Mouse (Mus musculus): Measurements from ENCODE around the gene Gm20388. TPM values are rescaled to one million over a fixed set of nuclear protein-coding genes. Genes with fewer than 3 reads are reported as not detected.
"Not testable (repeated sequence)": the region's sequence is repeated elsewhere in the genome, so short reads cannot be mapped to it uniquely, and the experiment has no call there.

Gene Gm20388
- polyA plus RNA-seq, 1 experiment from 2014 or later, result not detected

DNA sequence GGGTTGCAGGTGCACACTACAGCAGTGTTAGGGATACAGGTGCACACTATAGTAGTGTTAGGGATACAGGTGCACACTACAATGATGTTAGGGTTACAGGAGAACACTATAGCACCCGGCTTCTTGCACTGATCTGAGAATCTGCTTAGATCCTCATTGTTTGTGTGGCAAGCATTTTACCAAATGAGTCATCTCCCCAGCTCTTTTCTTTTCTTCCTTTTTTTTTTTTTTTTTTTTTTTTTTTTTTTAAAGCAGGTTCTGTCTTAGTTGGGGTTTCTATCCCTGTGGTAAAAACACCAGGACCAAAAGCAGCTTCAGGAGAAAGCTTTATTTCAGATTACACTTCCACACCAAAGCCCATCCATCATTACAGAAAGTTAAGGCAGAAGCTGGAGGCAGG is 3893.0 kb downstream of the Gm20388 start:
- no peaks in the 10 kb centered on the region for H3K36me3 ChIP-seq
- no peak overlapping the region for H3K4me2 ChIP-seq (replicated peaks)
- WGBS, result 80% methylated on average over 1 of the region's 1 CpGs
- H3K27me3 ChIP-seq, result no peaks in the 10 kb centered on the region
- no peaks in the 10 kb centered on the region for H3K9me3 ChIP-seq
- no peak for ATAC-seq (ENCODE audit: insufficient number of reproducible peaks, insufficient read depth, low FRiP score, low TSS enrichment)
- H3K27ac ChIP-seq, result no peak overlapping the region
- no peak overlapping the region for H3K9ac ChIP-seq
- no peak overlapping the region for H3K4me3 ChIP-seq
- peaks cover 26% of the 10 kb centered on the region for H3K4me1 ChIP-seq

DNA sequence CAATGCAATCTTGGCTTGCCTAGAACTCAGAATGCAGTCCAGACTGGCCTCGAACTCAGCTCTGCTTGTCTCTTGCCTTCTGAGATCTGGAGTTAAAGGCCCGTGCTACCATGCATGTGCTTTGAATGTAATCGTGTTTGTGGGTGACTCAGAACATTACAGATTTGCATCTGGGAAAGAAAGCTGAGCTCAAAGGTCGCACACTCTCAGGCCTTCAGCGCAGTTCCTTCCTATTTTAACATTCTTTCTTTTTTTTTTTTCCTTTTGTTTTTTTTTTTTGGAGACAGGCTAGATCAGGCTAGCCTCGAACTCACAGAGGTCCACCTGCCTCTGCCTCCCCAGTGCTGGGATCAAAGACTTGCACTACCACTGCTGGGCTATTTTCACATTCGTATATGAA is 3893.9 kb downstream of the Gm20388 start:
- Histone ChIP-seq H3K9me3 (no peaks in the 10 kb centered on the region), H3K27ac (no peak overlapping the region), H3K27me3 (no peaks in the 10 kb centered on the region), H3K9ac (no peak overlapping the region), H3K4me3 (no peak overlapping the region), H3K4me2 (replicated peaks) (no peak overlapping the region), H3K4me1 (peaks cover 20% of the 10 kb centered on the region), H3K36me3 (no peaks in the 10 kb centered on the region)
- 84% methylated on average over 7 of the region's 7 CpGs for WGBS
- no peak for ATAC-seq (ENCODE audit: insufficient number of reproducible peaks, insufficient read depth, low FRiP score, low TSS enrichment)

DNA sequence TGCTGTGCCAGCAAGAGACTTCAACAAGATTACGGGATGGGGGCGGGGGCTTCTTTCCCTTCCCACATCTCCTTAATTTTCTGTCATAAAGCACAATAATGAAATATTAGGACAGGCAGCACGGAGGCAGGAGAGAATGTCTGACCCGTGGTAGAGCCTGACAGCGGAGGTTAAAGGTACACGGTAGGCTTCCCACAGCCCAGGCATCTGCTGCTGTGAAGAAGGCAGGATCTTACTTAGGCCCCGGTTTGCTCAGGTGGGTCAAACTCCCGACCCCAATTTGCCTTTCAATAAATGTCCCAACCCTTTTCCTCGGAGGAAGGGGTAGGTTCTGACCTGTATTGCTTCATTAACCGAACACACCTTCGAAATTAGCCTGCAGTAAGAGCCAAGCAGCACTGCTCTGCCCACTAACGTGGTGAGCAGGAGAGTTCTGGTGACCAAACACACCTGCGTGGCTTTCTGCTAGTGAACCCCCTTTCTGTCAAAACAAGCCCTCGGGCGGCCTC is 3894.6 kb downstream of the Gm20388 start:
- Histone ChIP-seq H3K27me3 (no peaks in the 10 kb centered on the region), H3K27ac (peak overlapping the region; percentile 78), H3K9ac (peak overlapping the region; percentile 78), H3K4me1 (peaks cover 20% of the 10 kb centered on the region), H3K4me2 (replicated peaks) (peak overlapping the region; percentile 86), H3K9me3 (no peaks in the 10 kb centered on the region), H3K36me3 (no peaks in the 10 kb centered on the region), H3K4me3 (peak overlapping the region; percentile 83)
- WGBS, result 11% methylated on average over 15 of the region's 15 CpGs
- no peak for ATAC-seq (ENCODE audit: insufficient number of reproducible peaks, insufficient read depth, low FRiP score, low TSS enrichment)

DNA sequence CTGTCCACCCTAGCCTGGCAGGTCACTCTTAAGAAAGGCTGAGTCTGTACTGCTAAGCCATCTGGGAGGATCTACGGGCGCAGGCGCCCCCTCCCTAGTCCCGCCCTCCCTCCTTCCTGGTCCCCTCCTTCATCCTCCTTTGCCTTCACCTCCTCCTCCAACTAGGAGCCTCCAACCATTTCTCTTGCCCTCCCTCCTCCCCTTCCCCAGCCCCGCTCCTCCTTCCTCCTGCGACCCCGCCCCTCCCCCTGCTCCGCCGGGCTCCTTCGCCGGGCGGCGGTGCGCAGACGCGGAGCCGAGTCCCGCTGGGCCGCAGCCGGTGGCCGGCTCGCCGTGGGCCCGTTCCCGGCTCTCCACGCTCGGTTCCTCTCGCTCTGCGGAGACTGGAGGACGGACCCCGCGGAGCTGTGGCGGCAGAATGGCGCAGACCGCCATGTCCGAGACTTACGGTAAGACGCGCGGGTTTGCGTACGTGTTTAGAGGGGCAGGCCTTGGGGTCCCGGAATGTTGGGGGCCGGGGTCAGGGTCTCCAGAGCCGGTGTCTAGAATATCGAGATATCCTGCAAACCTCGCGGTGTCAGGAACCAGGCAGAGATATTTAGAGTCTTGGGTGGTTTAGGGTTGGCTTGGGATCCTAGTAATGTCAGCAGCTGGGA is 3895.2 kb downstream of the Gm20388 start, which contains the start of gene Rab4a:
Rab4a (plus strand) TSS at position 268 of the 656 bp plus-strand sequence.
- Histone ChIP-seq H3K4me2 (replicated peaks) (peak within 1 kb of the TSS; percentile 86), H3K27me3 (no peaks in the 10 kb centered on the region), H3K27ac (peak within 1 kb of the TSS; percentile 80), H3K9me3 (no peaks in the 10 kb centered on the region), H3K36me3 (no peaks in the 10 kb centered on the region), H3K4me3 (peak within 1 kb of the TSS; percentile 83), H3K4me1 (peaks cover 20% of the 10 kb centered on the region), H3K9ac (peak within 1 kb of the TSS; percentile 78)
- peak; percentile 93 for ATAC-seq (ENCODE audit: insufficient number of reproducible peaks, insufficient read depth, low FRiP score, low TSS enrichment)
- WGBS, result under 1% methylated on average over 47 of the region's 48 CpGs

DNA sequence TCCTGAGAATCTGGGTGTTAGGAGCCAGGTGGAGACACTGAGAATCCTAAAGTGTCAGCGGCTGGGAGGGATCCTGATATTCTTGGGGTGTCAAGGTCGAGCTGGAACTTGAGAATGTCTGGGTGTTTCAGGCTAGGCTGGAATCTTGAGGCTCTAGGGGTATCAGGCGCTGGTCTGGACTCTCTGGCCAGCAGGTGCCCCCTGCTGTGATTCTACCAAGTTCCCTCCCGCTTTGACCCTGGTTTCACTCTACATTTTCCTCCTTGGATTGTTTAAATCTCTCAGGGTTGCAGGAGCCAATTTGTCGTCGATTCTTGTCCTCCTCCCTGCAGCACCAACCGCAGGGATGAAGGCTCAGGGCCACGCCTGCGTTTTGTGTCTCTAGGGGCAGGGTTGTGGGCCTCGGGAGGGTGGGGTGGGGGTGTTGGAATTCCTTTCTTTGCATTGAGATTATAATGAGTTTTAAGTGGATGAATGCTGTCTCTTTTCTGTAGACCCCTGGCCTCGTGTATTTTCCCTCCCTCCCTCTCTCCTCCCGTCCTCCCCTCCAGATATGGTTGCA is 3895.8 kb downstream of the Gm20388 start:
- ATAC-seq (ENCODE audit: insufficient number of reproducible peaks, insufficient read depth, low FRiP score, low TSS enrichment), result no peak
- Histone ChIP-seq H3K27ac (peak overlapping the region; percentile 80; the same call in 1 of the 2 replicates), H3K36me3 (no peaks in the 10 kb centered on the region), H3K27me3 (no peaks in the 10 kb centered on the region), H3K4me1 (peaks cover 23% of the 10 kb centered on the region), H3K4me3 (peak overlapping the region; percentile 83), H3K9ac (peak overlapping the region; percentile 78), H3K9me3 (no peaks in the 10 kb centered on the region), H3K4me2 (replicated peaks) (peak overlapping the region; percentile 86)
- WGBS, result 3% methylated on average over 12 of the region's 12 CpGs

DNA sequence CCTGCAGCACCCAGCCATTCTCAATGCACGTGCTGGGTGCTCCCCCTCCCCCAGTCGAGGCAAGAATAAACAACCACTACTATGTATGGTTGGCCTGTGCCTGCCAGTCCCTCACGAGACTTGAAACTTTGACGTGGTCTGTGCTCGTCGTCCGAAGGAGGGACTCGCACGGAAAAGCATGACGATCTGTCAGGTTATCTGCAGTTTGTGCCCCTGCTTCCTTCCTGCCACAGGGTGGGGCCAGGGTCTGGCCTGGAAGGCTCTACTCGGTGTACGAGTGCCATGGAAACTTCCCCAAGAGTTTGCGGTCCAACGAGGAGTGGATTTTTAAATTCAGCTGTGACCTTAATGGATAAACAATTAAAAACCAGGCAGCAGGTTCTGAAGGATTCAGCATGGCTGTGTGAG is 3896.4 kb downstream of the Gm20388 start:
- Histone ChIP-seq H3K27ac (no peak overlapping the region), H3K9me3 (no peaks in the 10 kb centered on the region), H3K36me3 (no peaks in the 10 kb centered on the region), H3K4me1 (peaks cover 23% of the 10 kb centered on the region), H3K4me3 (peak overlapping the region; percentile 83), H3K4me2 (replicated peaks) (peak overlapping the region; percentile 86), H3K9ac (peak overlapping the region; percentile 39), H3K27me3 (no peaks in the 10 kb centered on the region)
- no peak; the same call in 1 of the 2 replicates for ATAC-seq (ENCODE audit: insufficient number of reproducible peaks, insufficient read depth, low FRiP score, low TSS enrichment)
- whole genome bisulfite sequencing, result 10% methylated on average over 14 of the region's 14 CpGs

DNA sequence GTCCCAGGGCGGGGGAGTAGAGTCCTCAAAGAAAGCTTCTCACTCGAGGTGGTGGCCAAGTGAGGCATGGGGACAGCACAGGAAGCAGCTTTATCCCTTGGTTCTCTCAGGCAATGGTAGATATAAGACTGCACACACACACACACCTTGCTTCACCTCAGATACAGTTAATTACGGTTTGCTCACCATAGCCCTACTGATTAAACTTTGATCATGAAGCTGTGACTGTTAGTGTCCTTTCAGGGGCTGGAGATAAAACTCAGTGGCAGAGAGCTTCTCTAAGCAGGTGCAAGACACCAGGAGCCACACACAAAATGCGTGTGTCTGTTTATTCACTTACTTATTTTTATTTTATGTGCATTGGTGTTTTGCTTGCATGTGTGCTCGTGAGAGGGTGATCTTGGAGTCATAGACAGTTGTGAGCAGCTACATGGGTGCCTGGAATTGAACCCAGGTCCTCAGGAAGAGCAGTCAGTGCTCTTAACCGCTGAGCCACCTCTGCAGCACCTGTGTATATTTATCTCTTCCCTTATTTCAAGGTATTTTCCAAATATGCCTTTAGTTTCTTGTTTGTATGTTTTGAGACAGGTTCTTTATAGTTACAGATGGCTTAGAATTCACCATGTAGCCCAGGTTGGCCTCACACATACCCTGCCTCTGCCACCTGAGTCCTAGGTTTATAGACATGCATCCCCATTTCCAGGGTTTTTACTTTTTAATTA is 3897.4 kb downstream of the Gm20388 start:
- Histone ChIP-seq H3K4me3 (no peak overlapping the region), H3K36me3 (no peaks in the 10 kb centered on the region), H3K9me3 (no peaks in the 10 kb centered on the region), H3K27me3 (no peaks in the 10 kb centered on the region), H3K4me1 (peaks cover 23% of the 10 kb centered on the region), H3K9ac (peak overlapping the region; percentile 39; the same call in 1 of the 2 replicates), H3K4me2 (replicated peaks) (peak overlapping the region; percentile 86; the same call in 1 of the 2 replicates), H3K27ac (no peak overlapping the region)
- no peak for ATAC-seq (ENCODE audit: insufficient number of reproducible peaks, insufficient read depth, low FRiP score, low TSS enrichment)
- 74% methylated on average over 6 of the region's 6 CpGs for WGBS

DNA sequence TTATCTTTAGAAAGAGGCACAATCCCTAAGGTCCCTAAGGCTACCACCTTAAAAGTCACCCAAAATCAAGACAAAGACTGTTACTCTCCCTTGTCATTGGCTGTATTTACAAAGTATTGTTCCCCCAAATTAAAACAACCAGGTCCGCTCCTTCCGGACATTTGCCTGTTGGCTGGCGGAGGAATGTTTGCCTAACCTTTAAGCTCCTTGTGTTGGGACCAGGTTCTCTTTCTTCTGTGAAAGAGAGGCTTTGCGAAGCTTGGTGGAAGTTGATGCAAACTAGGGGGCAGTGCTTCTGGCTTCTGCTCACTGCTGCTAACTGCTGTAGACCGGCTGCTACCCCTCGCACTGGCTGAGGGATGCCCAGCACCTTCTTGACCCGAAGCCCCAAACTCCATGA is 3898.0 kb downstream of the Gm20388 start:
- no peak overlapping the region for H3K4me2 ChIP-seq (replicated peaks)
- H3K9me3 ChIP-seq, result no peaks in the 10 kb centered on the region
- 77% methylated on average over 7 of the region's 7 CpGs for WGBS
- no peak for ATAC-seq (ENCODE audit: insufficient number of reproducible peaks, insufficient read depth, low FRiP score, low TSS enrichment)
- no peak overlapping the region for H3K4me3 ChIP-seq
- H3K9ac ChIP-seq, result no peak overlapping the region
- no peaks in the 10 kb centered on the region for H3K27me3 ChIP-seq
- no peaks in the 10 kb centered on the region for H3K36me3 ChIP-seq
- peaks cover 23% of the 10 kb centered on the region for H3K4me1 ChIP-seq
- no peak overlapping the region for H3K27ac ChIP-seq

DNA sequence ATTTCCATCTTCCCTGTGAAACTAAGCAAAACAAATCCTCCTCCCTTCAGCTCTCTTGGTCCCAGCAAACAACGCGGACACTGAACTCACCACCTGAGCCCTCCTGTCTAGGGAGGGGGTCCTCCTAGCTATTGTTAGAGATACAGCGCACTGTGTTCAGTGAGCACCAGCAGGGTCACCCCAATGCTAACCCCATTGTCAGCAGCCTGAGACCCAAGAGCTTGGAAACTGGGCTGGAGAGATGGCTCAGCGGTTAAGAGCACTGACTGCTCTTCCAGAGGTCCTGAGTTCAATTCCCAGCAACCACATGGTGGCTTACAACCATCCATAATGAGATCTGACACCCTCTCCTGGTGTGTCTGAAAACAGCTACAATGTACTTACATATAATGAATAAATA is 3898.7 kb downstream of the Gm20388 start:
- ATAC-seq (ENCODE audit: insufficient number of reproducible peaks, insufficient read depth, low FRiP score, low TSS enrichment); H3K9ac ChIP-seq; H3K9me3 ChIP-seq; H3K27me3 ChIP-seq; H3K27ac ChIP-seq; H3K36me3 ChIP-seq; H3K4me3 ChIP-seq; H3K4me2 ChIP-seq (replicated peaks): not testable (repeated sequence)
- 87% methylated on average over 4 of the region's 4 CpGs for WGBS
- peaks cover 23% of the 10 kb centered on the region for H3K4me1 ChIP-seq

DNA sequence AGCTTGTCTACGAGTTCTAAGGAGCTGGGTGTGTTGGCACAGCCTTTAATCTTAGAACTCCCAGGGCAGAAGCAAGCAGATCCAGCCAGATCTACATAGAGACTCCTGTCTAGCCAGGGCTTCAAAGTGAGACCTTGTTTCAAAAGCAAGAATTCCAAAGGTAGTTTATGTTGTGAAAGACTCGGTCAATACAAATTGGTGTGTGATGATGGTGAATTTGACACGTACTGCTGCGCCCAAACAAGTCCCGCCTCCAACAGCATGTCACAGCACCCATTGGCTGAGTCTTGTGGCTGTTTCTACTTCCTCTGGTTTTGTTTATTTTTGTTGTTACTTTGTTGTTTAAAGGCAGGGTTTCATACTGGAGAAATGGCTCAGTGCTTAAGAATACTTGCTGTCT is 3901.6 kb downstream of the Gm20388 start:
- no peak overlapping the region for H3K4me3 ChIP-seq
- H3K36me3 ChIP-seq, result 0 out of 2 replicates have a peak, but pooled peaks cover 3% of the 10 kb centered on the region
- no peak for ATAC-seq (ENCODE audit: insufficient number of reproducible peaks, insufficient read depth, low FRiP score, low TSS enrichment)
- no peaks in the 10 kb centered on the region for H3K9me3 ChIP-seq
- peaks cover 10% of the 10 kb centered on the region for H3K4me1 ChIP-seq
- no peak overlapping the region for H3K27ac ChIP-seq
- 90% methylated on average over 5 of the region's 5 CpGs for WGBS
- H3K9ac ChIP-seq, result no peak overlapping the region
- H3K27me3 ChIP-seq, result no peaks in the 10 kb centered on the region
- no peak overlapping the region for H3K4me2 ChIP-seq (replicated peaks)

DNA sequence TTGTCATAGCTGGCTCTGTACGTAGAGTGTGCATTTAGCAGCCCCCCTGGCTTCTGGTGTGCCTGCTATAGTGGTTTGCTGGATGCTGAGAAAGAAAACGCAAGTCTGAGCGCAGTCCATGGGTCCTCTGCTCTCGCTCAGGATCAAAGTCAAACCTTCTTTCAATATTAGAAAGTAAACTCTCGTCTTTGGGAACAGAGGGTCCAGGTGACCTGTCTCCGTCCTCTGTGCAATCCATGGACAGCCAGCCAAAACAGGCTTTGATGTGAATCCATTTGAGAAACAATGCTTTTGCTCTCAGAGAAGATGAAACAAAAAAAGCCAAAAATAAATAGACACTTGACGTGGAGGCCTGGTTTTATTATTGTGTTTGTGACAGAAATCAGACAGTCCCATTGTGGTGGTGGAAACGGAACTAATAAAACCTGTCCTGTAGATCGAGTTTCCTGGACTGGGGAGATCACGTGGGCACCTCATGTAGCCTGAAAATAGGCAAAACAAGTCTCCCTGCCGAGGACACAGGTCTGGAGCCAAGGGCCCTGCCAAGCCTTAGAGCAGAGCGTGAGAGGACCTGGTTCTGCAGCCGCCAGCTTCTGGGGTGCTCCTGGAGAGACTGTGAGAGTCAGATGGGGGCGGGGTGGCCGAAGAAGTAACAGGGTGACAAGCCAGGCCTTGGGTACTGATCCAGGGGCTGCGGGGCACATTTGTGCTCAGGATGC is 3902.7 kb downstream of the Gm20388 start:
- H3K27me3 ChIP-seq, result no peaks in the 10 kb centered on the region
- H3K36me3 ChIP-seq, result peaks cover 10% of the 10 kb centered on the region; the same call in 1 of the 2 replicates
- no peak overlapping the region for H3K9ac ChIP-seq
- H3K4me3 ChIP-seq, result no peak overlapping the region
- H3K4me1 ChIP-seq, result peaks cover 3% of the 10 kb centered on the region; the same call in 1 of the 2 replicates
- H3K4me2 ChIP-seq (replicated peaks), result no peak overlapping the region
- no peak for ATAC-seq (ENCODE audit: insufficient number of reproducible peaks, insufficient read depth, low FRiP score, low TSS enrichment)
- H3K9me3 ChIP-seq, result no peaks in the 10 kb centered on the region
- WGBS, result 76% methylated on average over 16 of the region's 16 CpGs
- peak overlapping the region; percentile 27; the same call in 1 of the 2 replicates for H3K27ac ChIP-seq
